Mouse (Mus musculus) hindbrain, embryonic 13.5 days (tissue): ENCODE results near the gene Epha8. TPM values are rescaled to one million over a fixed set of nuclear protein-coding genes. Genes with fewer than 3 reads are reported as not detected.

Source experiments
- ATAC-seq: fragments of 200-750 bp; cut with Nextera tagmentation; 2 replicates; pipeline ENCODE4 v1.8.0; 2017; ENCODE audit warnings: moderate TSS enrichment; ENCODE audit not compliant: low FRiP score
- H3K27ac ChIP-seq: fragments of 300-500 bp; sonication (generic); 2 replicates; pipeline ENCODE4 v1.5.1; 2015; ENCODE audit warnings: inconsistent platforms, mild to moderate bottlenecking, moderate library complexity
- H3K27me3 ChIP-seq: fragments of 300-500 bp; sonication (generic); 2 replicates; pipeline ENCODE4 v1.6.1; 2015; ENCODE audit warnings: mild to moderate bottlenecking, inconsistent platforms
- H3K36me3 ChIP-seq: fragments of 300-500 bp; sonication (generic); 2 replicates; pipeline ENCODE4 v1.6.1; 2015; ENCODE audit warnings: mild to moderate bottlenecking, inconsistent platforms
- H3K4me1 ChIP-seq: fragments of 300-500 bp; sonication (generic); replicated peaks from 2 replicates; pipeline ENCODE4 v1.6.1; 2015; ENCODE audit warnings: inconsistent platforms
- H3K4me2 ChIP-seq: fragments of 300-500 bp; sonication (generic); 2 replicates; pipeline ENCODE4 v1.6.1; 2015; ENCODE audit warnings: inconsistent platforms, mild to moderate bottlenecking, moderate library complexity
- H3K4me3 ChIP-seq: fragments of 300-500 bp; sonication (generic); 2 replicates; pipeline ENCODE4 v1.5.1; 2015; ENCODE audit warnings: mild to moderate bottlenecking, inconsistent platforms
- H3K9ac ChIP-seq: fragments of 300-500 bp; sonication (generic); 2 replicates; pipeline ENCODE4 v1.6.1; 2015; ENCODE audit warnings: mild to moderate bottlenecking, inconsistent platforms
- H3K9me3 ChIP-seq: fragments of 300-500 bp; sonication (generic); 2 replicates; pipeline ENCODE4 v1.6.1; 2016; ENCODE audit warnings: inconsistent platforms
- WGBS: fragments of 180-500 bp; shearing (Covaris S2); methylation state at CpG from one replicate; pipeline ENCODE4 v1.1.7; 2015; 5-methylcytosine and 5-hydroxymethylcytosine counted together
- polyA plus RNA-seq: library from polyadenylated mRNA; unstranded; fragments of >200 nt; fragmentation: Nextera tagmentation; extraction: Ambion mirVana; gene quantifications from 2 replicates; pipeline ENCODE4 v1.2.1, GENCODE M21; 2015

Epha8 gene
- 5.6 and 6.1 TPM in 2 replicates for polyA plus RNA-seq

DNA sequence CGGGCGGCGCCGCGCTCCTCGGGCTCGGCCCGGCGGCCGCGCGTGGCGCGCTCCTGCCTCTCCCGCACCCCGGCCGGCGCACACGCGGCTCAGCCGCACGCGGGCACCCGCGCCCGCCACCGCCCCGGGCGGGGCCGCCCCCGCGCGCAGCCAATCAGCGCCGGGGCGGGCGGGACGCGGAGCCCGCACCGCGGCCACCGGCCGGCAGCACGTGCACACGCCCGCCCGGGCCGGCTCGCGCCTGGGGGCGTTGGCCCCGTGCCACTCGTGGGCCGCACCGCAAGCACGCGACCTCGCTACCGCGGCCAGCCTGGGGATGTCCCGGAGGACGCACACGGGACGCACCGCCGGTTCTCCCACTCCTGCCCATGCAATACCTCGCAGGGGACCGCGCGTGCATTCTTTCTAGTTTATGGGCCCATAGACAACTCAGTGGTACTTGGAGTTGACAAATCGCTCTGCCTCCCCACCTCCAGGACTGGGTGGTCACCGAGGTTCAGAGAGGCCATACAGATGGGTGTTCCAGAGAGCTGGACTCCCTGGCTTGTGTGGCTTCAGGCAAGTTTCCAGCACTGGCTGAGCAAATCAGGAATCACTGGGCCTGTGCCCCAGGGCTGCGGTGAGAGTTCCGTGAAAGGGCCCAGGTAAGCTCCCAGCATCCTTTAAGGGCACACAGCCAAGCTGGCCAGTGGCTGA lies at the start of gene Epha8:
Gene Epha8, minus strand, starts transcription at position 66 of the 696 bp plus-strand sequence.
- peak; percentile 46; the same call in 1 of the 2 replicates for ATAC-seq
- H3K4me2 ChIP-seq, result peak within 1 kb of the TSS; percentile 85
- H3K9me3 ChIP-seq, result no peaks in the 10 kb centered on the region
- H3K36me3 ChIP-seq, result no peaks in the 10 kb centered on the region
- H3K4me1 ChIP-seq, result peaks cover 51% of the 10 kb centered on the region
- H3K4me3 ChIP-seq, result peak within 1 kb of the TSS; percentile 52
- H3K27ac ChIP-seq, result no peak within 1 kb of the TSS
- peaks cover 90% of the 10 kb centered on the region for H3K27me3 ChIP-seq
- WGBS, result under 1% methylated on average over 40 of the region's 75 CpGs
- H3K9ac ChIP-seq, result peak within 1 kb of the TSS; percentile 79

DNA sequence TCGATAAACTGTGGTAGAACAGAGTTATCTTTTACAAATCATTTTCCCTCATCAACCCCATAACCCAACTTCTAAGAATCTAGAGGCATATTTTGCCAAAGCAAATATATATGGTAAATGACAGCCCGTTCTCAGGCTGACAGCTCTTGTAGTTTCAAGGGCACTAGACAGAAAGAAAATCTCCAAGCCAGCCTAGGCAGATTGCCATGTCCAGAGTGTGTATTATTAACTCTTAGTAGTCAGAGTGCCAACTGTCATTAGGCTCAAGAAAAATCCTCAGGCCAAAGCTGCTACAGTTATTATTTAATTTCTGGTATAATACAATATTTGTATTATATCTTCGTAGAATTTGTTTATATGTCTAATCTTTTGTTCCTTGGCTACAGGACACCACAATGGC lies 45.2 kb upstream of the Epha8 start:
- Histone ChIP-seq H3K27me3 (no peaks in the 10 kb centered on the region), H3K4me3 (no peak overlapping the region), H3K4me2 (no peak overlapping the region), H3K9me3 (no peaks in the 10 kb centered on the region), H3K27ac (no peak overlapping the region), H3K4me1 (peaks cover 27% of the 10 kb centered on the region), H3K36me3 (peaks cover 28% of the 10 kb centered on the region), H3K9ac (no peak overlapping the region)
- 87% methylated on average over 3 of the region's 3 CpGs for WGBS
- ATAC-seq, result no peak

DNA sequence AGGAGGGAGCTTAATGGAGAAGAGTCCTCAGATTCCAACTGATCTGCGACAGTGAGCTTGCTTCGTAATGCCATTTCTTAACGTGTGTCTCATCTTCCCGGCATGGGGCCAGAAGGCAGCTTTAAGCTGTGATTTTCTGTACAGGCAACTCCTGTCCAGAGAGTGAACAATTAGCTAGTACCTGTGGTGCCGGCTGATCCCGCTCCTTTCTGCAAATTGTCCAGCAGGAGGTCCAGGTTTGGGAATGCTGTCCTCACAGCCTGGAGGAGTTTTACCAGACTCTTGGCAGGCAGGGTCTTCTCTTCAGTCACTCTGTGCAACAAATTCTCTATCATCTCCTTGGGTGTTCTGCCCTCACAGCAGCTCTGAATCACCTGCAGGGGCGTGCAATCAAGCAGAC lies 44.4 kb upstream of the Epha8 start:
- Histone ChIP-seq H3K4me2 (no peak overlapping the region), H3K27ac (no peak overlapping the region; the same call in 1 of the 2 replicates), H3K27me3 (no peaks in the 10 kb centered on the region), H3K4me3 (no peak overlapping the region), H3K36me3 (peaks cover 29% of the 10 kb centered on the region), H3K9ac (no peak overlapping the region), H3K9me3 (no peaks in the 10 kb centered on the region), H3K4me1 (peaks cover 28% of the 10 kb centered on the region)
- 84% methylated on average over 7 of the region's 7 CpGs for WGBS
- no peak for ATAC-seq

DNA sequence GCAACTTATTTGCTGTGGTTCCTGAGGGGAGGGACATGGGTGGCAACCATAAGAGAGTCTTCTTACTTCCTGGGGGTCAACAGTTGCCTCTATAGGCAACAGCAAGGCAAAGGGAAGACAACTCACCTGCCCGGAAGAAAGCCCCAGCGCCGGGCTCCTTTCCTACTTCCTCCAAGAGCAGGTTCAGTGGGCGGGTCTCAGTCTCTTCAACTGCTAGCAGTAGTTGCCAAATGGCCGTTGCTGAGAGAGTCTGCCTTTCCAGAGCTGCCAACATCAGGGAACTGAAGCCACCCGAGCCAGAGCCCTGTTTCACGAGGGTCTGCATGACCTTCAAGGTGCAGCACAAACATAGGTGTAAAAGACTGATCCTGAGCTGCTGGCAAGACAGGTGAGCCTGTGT lies 41.8 kb upstream of the Epha8 start:
- H3K4me2 ChIP-seq, result no peak overlapping the region
- ATAC-seq, result no peak
- no peak overlapping the region for H3K4me3 ChIP-seq
- no peak overlapping the region for H3K9ac ChIP-seq
- peaks cover 53% of the 10 kb centered on the region for H3K36me3 ChIP-seq
- H3K4me1 ChIP-seq, result peaks cover 21% of the 10 kb centered on the region
- no peak overlapping the region for H3K27ac ChIP-seq
- 89% methylated on average over 7 of the region's 7 CpGs for WGBS
- no peaks in the 10 kb centered on the region for H3K9me3 ChIP-seq
- no peaks in the 10 kb centered on the region for H3K27me3 ChIP-seq

DNA sequence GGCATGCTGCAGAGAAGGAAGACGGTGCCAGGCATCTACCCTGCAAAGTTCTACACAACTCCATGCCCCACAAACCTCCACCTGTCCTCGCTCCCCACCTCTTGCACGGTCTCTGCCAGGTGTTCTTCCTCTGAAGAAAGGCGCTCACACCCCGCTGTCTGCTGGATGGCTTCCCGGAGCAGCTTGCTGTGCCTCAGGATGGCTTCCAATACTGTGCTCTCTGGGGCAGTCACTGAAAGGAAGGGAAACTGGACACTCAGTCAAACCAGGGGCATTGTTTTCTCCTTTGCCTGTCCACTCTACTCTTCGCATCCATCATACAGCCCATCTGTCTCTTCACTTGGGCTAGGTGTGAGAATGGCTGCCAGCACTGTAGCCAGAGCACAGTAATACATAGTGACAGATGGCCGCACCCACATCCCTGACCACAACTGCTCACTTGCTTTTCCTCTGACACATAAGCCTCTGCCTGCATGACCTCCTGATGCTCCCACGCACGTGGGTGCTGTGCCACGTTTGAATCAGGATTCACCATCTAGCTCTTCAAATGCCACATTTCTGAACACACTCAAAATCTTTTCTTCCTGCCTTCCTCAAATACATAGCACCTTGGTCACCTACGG lies 41.2 kb upstream of the Epha8 start:
- H3K36me3 ChIP-seq, result peaks cover 59% of the 10 kb centered on the region
- no peak for ATAC-seq
- no peaks in the 10 kb centered on the region for H3K27me3 ChIP-seq
- no peak overlapping the region for H3K4me2 ChIP-seq
- H3K4me3 ChIP-seq, result no peak overlapping the region
- WGBS, result 91% methylated on average over 12 of the region's 12 CpGs
- no peaks in the 10 kb centered on the region for H3K9me3 ChIP-seq
- peaks cover 21% of the 10 kb centered on the region for H3K4me1 ChIP-seq
- H3K9ac ChIP-seq, result no peak overlapping the region
- H3K27ac ChIP-seq, result no peak overlapping the region

DNA sequence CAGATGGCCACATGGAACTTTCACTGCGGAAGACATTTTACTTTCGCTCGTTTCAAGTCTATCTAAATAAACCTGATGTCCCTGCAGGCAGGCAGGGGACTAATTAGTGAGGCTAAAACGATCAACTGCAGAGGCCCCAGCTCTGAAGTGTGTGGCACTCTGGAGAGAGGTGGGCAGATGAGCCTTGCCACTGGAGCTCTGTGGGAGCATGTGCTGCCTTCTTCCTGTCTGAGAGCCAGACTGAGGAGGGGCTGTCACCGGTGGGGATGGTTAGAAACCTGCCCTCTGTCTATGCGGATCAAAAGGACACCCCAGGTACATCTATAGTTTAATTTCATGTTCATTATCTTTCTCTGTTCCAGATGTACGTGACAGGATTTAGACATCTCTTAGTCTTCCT lies 40.3 kb upstream of the Epha8 start:
- ATAC-seq, result no peak

DNA sequence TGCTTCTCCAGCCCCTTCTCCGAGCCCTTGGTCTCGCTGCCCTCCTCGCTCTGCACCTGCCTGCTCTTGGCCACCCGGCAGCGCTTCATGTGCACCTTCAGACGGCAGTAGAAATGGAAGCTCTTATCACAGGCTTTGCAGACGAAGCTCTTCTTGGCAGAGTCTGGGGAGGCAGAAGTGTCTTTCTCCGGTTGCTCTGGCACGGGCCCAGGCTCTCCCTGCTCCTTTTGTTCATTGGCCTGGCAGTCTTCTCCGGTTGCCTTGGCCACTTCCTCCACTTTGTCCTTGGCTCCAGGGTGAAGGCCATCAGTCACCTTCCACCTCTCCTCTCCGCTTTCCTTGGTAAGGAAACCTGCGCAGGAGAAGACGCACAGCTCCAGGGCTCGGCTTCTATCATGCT lies 38.7 kb upstream of the Epha8 start:
- H3K36me3 ChIP-seq, result peaks cover 71% of the 10 kb centered on the region
- H3K27ac ChIP-seq, result no peak overlapping the region
- 91% methylated on average over 14 of the region's 14 CpGs for WGBS
- H3K9ac ChIP-seq, result no peak overlapping the region
- no peaks in the 10 kb centered on the region for H3K27me3 ChIP-seq
- peaks cover 15% of the 10 kb centered on the region for H3K4me1 ChIP-seq
- H3K9me3 ChIP-seq, result no peaks in the 10 kb centered on the region
- H3K4me2 ChIP-seq, result no peak overlapping the region
- no peak overlapping the region for H3K4me3 ChIP-seq
- ATAC-seq, result no peak

More for the DNA sequence above, 40.3 kb upstream of the Epha8 start:
- H3K27ac ChIP-seq, result no peak overlapping the region
- H3K4me2 ChIP-seq, result no peak overlapping the region
- peaks cover 17% of the 10 kb centered on the region for H3K4me1 ChIP-seq
- H3K9me3 ChIP-seq, result no peaks in the 10 kb centered on the region
- no peak overlapping the region for H3K4me3 ChIP-seq
- no peaks in the 10 kb centered on the region for H3K27me3 ChIP-seq
- H3K9ac ChIP-seq, result no peak overlapping the region
- WGBS, result 70% methylated on average over 7 of the region's 7 CpGs
- peaks cover 63% of the 10 kb centered on the region for H3K36me3 ChIP-seq

DNA sequence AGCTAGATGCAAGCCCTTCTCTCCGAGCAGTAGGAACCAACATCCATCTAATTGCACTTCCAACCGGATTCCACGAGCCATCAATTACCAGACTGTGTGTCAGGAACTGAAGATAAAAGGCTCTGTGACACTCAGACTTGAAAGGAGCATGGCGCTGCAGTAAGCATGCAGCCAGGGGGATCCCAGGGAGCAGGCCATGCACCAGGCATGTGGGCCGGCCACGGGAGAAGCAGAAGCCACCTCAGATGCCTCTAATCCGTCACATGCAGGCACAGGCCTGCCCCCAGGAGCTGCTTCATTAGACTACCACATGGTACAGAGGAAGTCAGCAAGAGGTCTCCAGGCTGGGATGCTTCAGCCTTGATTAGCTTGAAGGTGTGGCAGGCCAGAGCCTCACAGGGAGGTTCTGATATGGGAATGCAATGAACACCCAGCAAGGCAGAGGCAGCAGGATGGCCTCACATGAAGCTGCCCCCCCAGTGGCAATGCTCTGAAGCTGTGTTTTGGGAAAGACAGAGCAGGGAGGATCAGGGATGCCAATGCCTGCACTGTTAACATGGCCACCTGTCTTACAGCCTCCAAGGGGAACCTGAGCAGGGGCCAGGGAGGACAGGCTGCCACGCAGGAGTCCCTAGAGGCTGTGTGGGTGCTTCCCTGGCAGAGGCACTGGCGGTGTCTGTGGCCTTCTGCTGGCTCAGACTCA lies 25.5 kb upstream of the Epha8 start:
- peaks cover 26% of the 10 kb centered on the region for H3K27me3 ChIP-seq
- no peak overlapping the region for H3K4me2 ChIP-seq
- H3K4me3 ChIP-seq, result no peak overlapping the region
- H3K4me1 ChIP-seq, result peaks cover 25% of the 10 kb centered on the region
- H3K9ac ChIP-seq, result peak overlapping the region; percentile 46
- ATAC-seq, result peak; percentile 30; the same call in 1 of the 2 replicates
- no peaks in the 10 kb centered on the region for H3K9me3 ChIP-seq
- peak overlapping the region; percentile 52 for H3K27ac ChIP-seq
- WGBS, result 55% methylated on average over 9 of the region's 9 CpGs
- peaks cover 11% of the 10 kb centered on the region for H3K36me3 ChIP-seq

DNA sequence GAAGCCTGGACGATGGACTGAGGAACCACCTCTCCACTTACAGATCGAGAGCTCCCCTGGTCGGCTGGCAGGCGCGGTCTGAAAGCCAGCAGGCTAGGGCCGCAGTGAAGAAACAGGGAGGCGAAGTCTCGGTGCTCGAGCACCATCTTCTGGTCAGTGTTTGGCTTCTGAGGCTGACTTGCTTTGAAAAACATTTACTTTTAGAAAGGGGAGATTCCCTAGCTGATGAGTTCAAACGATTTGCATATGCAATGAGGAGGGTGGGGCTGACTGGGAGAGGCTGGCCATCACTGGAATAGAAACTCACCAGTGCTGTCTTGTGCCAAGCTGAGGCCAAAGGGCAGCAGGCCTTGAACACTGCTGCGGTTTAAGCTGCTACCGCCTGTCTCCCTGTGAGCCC lies 24.7 kb upstream of the Epha8 start:
- no peak overlapping the region for H3K4me3 ChIP-seq
- no peaks in the 10 kb centered on the region for H3K9me3 ChIP-seq
- H3K36me3 ChIP-seq, result 0 out of 2 replicates have a peak, but pooled peaks cover 4% of the 10 kb centered on the region
- peaks cover 25% of the 10 kb centered on the region for H3K4me1 ChIP-seq
- WGBS, result 4% methylated on average over 12 of the region's 12 CpGs
- H3K4me2 ChIP-seq, result no peak overlapping the region
- peaks cover 31% of the 10 kb centered on the region for H3K27me3 ChIP-seq
- ATAC-seq, result peak; percentile 63
- no peak overlapping the region for H3K9ac ChIP-seq
- peak overlapping the region; percentile 52; the same call in 1 of the 2 replicates for H3K27ac ChIP-seq

DNA sequence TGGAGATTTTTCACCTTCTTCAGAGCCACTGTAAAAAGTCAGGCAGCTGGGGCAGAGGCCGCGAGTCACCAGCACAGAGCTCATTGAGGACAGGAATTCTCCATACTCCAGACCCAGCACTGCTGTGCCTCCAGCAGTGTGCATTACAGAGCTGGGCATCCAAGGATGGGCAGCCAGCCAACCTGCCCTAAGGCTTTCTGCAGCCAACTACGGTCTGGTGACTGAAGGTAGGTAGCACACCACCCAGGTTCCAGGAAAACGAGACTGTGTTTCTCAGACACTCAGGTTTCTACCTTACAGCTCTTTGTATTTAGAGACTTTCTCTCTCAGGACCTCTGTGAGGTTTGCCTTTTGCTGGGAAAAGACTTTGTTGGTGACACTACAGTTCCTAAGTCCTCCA lies 24.3 kb upstream of the Epha8 start:
- H3K4me3 ChIP-seq, result no peak overlapping the region
- peak overlapping the region; percentile 52; the same call in 1 of the 2 replicates for H3K27ac ChIP-seq
- 0 out of 2 replicates have a peak, but pooled peaks cover 4% of the 10 kb centered on the region for H3K36me3 ChIP-seq
- H3K4me2 ChIP-seq, result no peak overlapping the region
- peaks cover 34% of the 10 kb centered on the region for H3K27me3 ChIP-seq
- 63% methylated on average over 4 of the region's 4 CpGs for WGBS
- H3K4me1 ChIP-seq, result peaks cover 25% of the 10 kb centered on the region
- H3K9me3 ChIP-seq, result no peaks in the 10 kb centered on the region
- 0 out of 2 replicates have a peak overlapping the region, but pooled peaks have one; percentile 1 for H3K9ac ChIP-seq
- ATAC-seq, result peak; percentile 11; the same call in 1 of the 2 replicates

DNA sequence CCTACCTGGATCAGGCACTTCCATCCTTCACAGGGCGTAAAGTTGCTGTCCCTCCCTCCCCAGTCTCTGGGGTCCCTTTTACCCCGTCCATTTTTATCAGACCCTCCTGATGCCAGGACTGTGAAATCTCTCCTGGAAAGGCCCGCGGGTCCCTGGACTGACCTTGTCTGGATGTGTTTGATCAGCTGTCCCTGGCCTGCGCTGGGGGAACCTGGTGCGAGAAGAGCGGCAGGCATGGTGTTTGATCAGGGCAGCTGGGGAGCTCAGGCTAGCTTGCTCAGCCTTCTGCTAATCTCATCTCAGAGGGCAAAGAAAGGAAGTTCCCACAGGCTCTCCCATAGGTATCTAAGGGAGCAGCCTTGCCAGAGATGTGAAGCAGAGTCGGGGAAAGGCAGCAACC lies 20.6 kb upstream of the Epha8 start:
- Histone ChIP-seq H3K4me3 (no peak overlapping the region), H3K4me1 (peaks cover 29% of the 10 kb centered on the region), H3K27me3 (peaks cover 49% of the 10 kb centered on the region), H3K9me3 (no peaks in the 10 kb centered on the region), H3K9ac (no peak overlapping the region), H3K36me3 (no peaks in the 10 kb centered on the region), H3K4me2 (no peak overlapping the region), H3K27ac (no peak overlapping the region)
- ATAC-seq, result no peak
- WGBS, result 71% methylated on average over 8 of the region's 8 CpGs

DNA sequence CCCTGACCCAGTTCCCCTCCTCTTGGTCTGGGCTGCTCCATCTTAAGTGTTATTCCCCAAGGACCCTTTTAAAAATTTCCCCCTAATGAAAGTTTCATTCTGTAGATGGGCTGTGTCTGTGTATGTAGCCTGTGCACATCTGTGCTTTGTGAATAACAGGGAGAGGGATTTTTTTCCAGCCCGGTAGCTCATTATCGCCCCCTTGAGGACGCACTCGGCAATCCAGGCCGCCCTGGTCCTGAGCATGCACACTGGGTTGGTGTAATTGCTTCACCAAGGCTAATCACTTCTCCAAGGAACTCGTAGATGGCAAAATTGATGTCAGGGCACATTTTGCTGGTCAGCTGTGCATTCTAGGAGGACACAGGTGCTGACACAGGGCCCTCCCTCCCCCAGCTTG lies 14.3 kb upstream of the Epha8 start:
- H3K4me2 ChIP-seq, result no peak overlapping the region
- peaks cover 60% of the 10 kb centered on the region for H3K4me1 ChIP-seq
- H3K27me3 ChIP-seq, result peaks cover 59% of the 10 kb centered on the region
- no peaks in the 10 kb centered on the region for H3K36me3 ChIP-seq
- no peak overlapping the region for H3K4me3 ChIP-seq
- H3K9me3 ChIP-seq, result no peaks in the 10 kb centered on the region
- ATAC-seq, result no peak
- H3K9ac ChIP-seq, result no peak overlapping the region
- 10% methylated on average over 6 of the region's 6 CpGs for WGBS
- no peak overlapping the region for H3K27ac ChIP-seq
